Mouse (Mus musculus) lung, adult 2 months (tissue): ENCODE data around the gene Tle3. TPM values are rescaled to one million over a fixed set of nuclear protein-coding genes. Genes with fewer than 3 reads are reported as not detected.

Experiments
- DNase-seq: peaks from one replicate; pipeline ENCODE4 v3.0.0; 2022
- H3K4me1 ChIP-seq: fragments of 200-500 bp; 2 replicates; pipeline ENCODE4 v1.6.1; 2011; ENCODE audit warnings: low read length; ENCODE audit not compliant: control insufficient read depth, insufficient read depth
- H3K4me3 ChIP-seq: fragments of 200-500 bp; replicated peaks from 2 replicates; pipeline ENCODE3; 2011; ENCODE audit warnings: low read depth, mild to moderate bottlenecking, control low read depth, low read length; ENCODE audit errors: extremely low read depth
- CTCF ChIP-seq: fragments of 200-500 bp; IDR thresholded peaks from 2 replicates; pipeline ENCODE4 v1.5.1; 2011; ENCODE audit warnings: mild to moderate bottlenecking, low read length, control low read depth; ENCODE audit not compliant: insufficient read depth
- POLR2A ChIP-seq: fragments of 200-500 bp; IDR thresholded peaks from 2 replicates; pipeline ENCODE4 v1.6.1; 2011; ENCODE audit warnings: low read depth, mild to moderate bottlenecking, control low read depth, low read length, borderline replicate concordance; ENCODE audit errors: extremely low read depth
- WGBS: fragments of 180-500 bp; shearing (Covaris S2); methylation state at CpG from one replicate; pipeline ENCODE4 v1.1.7; 2018; 5-methylcytosine and 5-hydroxymethylcytosine counted together
- polyA plus RNA-seq: library from polyadenylated mRNA; depleted of rRNA; stranded (reverse); fragments of >200 nt; gene quantifications from 2 replicates; pipeline ENCODE4 v1.2.3, GENCODE M21; 2012

The Tle3 gene
- polyA plus RNA-seq, 1 experiment = 55.1 TPM

- 81% methylated on average over 5 of the region's 5 CpGs for WGBS
- no peak for TF ChIP-seq CTCF
- no peak for TF ChIP-seq POLR2A
- Histone ChIP-seq H3K4me3 (no peak overlapping the region), H3K4me1 (peaks cover 18% of the 10 kb centered on the region)
- no peak for DNase-seq
These were observed 19.6 kb downstream of the Tle3 start for GRCm38 (mm10) chr9:61391570-61392337.

GRCm38 (mm10) chr9:61392338-61392620 is 20.1 kb downstream of the Tle3 start:
- TF ChIP-seq POLR2A (no peak), CTCF (no peak)
- no peak for DNase-seq
- H3K4me1 ChIP-seq = peaks cover 16% of the 10 kb centered on the region
- 91% methylated on average over 6 of the region's 6 CpGs for WGBS
- H3K4me3 ChIP-seq = no peak overlapping the region

GRCm38 (mm10) chr9:61393161-61393560 is 21.0 kb downstream of the Tle3 start:
- no peak overlapping the region for H3K4me3 ChIP-seq
- H3K4me1 ChIP-seq = peaks cover 11% of the 10 kb centered on the region
- TF ChIP-seq POLR2A = no peak
- no peak for TF ChIP-seq CTCF
- DNase-seq = no peak
- WGBS = 77% methylated on average over 6 of the region's 6 CpGs

GRCm38 (mm10) chr9:61393847-61394246 is 21.7 kb downstream of the Tle3 start:
- no peak for TF ChIP-seq POLR2A
- TF ChIP-seq CTCF = no peak
- Histone ChIP-seq H3K4me3 (no peak overlapping the region), H3K4me1 (peaks cover 8% of the 10 kb centered on the region)
- no peak for DNase-seq
- WGBS = 98% methylated on average over 5 of the region's 5 CpGs

GRCm38 (mm10) chr9:61395071-61395470 is 22.9 kb downstream of the Tle3 start:
- Histone ChIP-seq H3K4me3 (no peak overlapping the region), H3K4me1 (no peaks in the 10 kb centered on the region; the same call in 1 of the 2 replicates)
- 83% methylated on average over 3 of the region's 3 CpGs for WGBS
- TF ChIP-seq POLR2A = no peak
- DNase-seq = no peak

- no peak overlapping the region for H3K4me3 ChIP-seq
- TF ChIP-seq POLR2A (no peak), CTCF (no peak)
- no peak for DNase-seq
These were observed 24.3 kb downstream of the Tle3 start for GRCm38 (mm10) chr9:61396474-61396873.

GRCm38 (mm10) chr9:61397130-61397529 is 25.0 kb downstream of the Tle3 start:
- WGBS = 44% methylated on average over 4 of the region's 4 CpGs
- TF ChIP-seq POLR2A (no peak), CTCF (no peak)
- Histone ChIP-seq H3K4me3 (no peak overlapping the region), H3K4me1 (no peaks in the 10 kb centered on the region; the same call in 1 of the 2 replicates)
- no peak for DNase-seq

More at GRCm38 (mm10) chr9:61396474-61396873, 24.3 kb downstream of the Tle3 start:
- H3K4me1 ChIP-seq = no peaks in the 10 kb centered on the region; the same call in 1 of the 2 replicates
- WGBS = 89% methylated on average over 13 of the region's 13 CpGs

- WGBS = 92% methylated on average over 9 of the region's 9 CpGs
These were observed 26.0 kb downstream of the Tle3 start for GRCm38 (mm10) chr9:61398160-61398559.

GRCm38 (mm10) chr9:61400132-61400531 is 28.0 kb downstream of the Tle3 start:
- 95% methylated on average over 7 of the region's 7 CpGs for WGBS
- no peak for DNase-seq
- H3K4me3 ChIP-seq = no peak overlapping the region

More at GRCm38 (mm10) chr9:61398160-61398559, 26.0 kb downstream of the Tle3 start:
- no peaks in the 10 kb centered on the region; the same call in 1 of the 2 replicates for H3K4me1 ChIP-seq
- TF ChIP-seq POLR2A = no peak
- no peak for TF ChIP-seq CTCF
- H3K4me3 ChIP-seq = no peak overlapping the region
- no peak for DNase-seq

GRCm38 (mm10) chr9:61401664-61402063 is 29.5 kb downstream of the Tle3 start:
- Histone ChIP-seq H3K4me1 (peaks cover 5% of the 10 kb centered on the region), H3K4me3 (no peak overlapping the region)
- DNase-seq = no peak
- 59% methylated on average over 9 of the region's 9 CpGs for WGBS
- TF ChIP-seq POLR2A = no peak
- TF ChIP-seq CTCF = no peak

More at GRCm38 (mm10) chr9:61400132-61400531, 28.0 kb downstream of the Tle3 start:
- TF ChIP-seq CTCF (no peak), POLR2A (no peak)
- H3K4me1 ChIP-seq = peaks cover 5% of the 10 kb centered on the region
